Mouse (Mus musculus): Measurements from ENCODE around the gene Bmt2. TPM values are rescaled to one million over a fixed set of nuclear protein-coding genes. Genes with fewer than 3 reads are reported as not detected.

The Bmt2 gene
- polyA plus RNA-seq (2017; shearing (Covaris generic)): 10 to 100 TPM; 24.5 to 36.3 TPM

GRCm38 (mm10) chr6:13677818-13678282, at the start of gene Bmt2:
Gene Bmt2 (minus strand): TSS chr6:13677966.

GRCm38 (mm10) chr6:13607621-13608493, 69.9 kb downstream of the Bmt2 start, which contains the start of gene Tmem168:
Gene Tmem168 (minus strand): TSS chr6:13608100.

Other genes starting within 250 kb of the Bmt2 start
- gene Tmem168, start 69.9 kb downstream of the Bmt2 start, polyA plus RNA-seq (2017; shearing (Covaris generic)): 10 to 100 TPM; 51.5 to 68.8 TPM
- gene Gpr85, start 162.0 kb upstream of the Bmt2 start, polyA plus RNA-seq (2017; shearing (Covaris generic)): under 1 TPM in 1 of 2 experiments, not detected in 1; 0.40 TPM
- gene 2610001J05Rik, start 193.6 kb upstream of the Bmt2 start, polyA plus RNA-seq (2017; shearing (Covaris generic)): 100 to 1,000 TPM in 1 of 2 experiments, 10 to 100 TPM in 1; 77.8 to 114 TPM